Mouse (Mus musculus) ES-E14 (cell line): ENCODE results near the gene Zan.

Experiments
- CHD2 ChIP-seq: IDR thresholded peaks from 2 replicates; pipeline ENCODE4 v1.6.1; 2014; ENCODE audit warnings: mild to moderate bottlenecking, low read depth, low read length, inconsistent platforms
- HCFC1 ChIP-seq: IDR thresholded peaks from 2 replicates; pipeline ENCODE4 v1.6.1; 2012; ENCODE audit warnings: low read length, inconsistent platforms, borderline replicate concordance; ENCODE audit not compliant: insufficient read depth
- MAFK ChIP-seq: IDR thresholded peaks from 2 replicates; pipeline ENCODE4 v1.6.1; 2014; ENCODE audit warnings: mild to moderate bottlenecking, low read depth, low read length, inconsistent platforms; ENCODE audit not compliant: insufficient read depth
- ZNF384 ChIP-seq: IDR thresholded peaks from 2 replicates; pipeline ENCODE4 v1.6.1; 2012; ENCODE audit warnings: low read depth, low read length, inconsistent platforms

DNA sequence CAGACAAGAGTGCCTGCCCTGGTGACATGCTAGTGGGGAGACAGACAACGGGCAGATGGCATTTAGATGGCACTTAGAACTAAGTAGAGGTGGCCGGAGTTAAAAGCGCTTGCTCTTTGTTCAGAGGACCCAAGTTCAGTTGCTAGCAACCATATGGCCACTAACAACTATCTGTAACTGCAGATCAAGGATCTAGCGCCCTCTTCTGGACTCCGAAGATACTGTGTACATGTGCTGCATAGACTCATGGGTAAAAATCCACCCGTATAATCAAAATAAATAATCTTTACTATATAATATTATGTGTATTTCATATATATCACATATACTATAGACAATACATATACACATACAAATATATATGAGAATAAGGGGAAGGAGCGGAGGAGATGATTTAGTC, 10.8 kb upstream of the Zan start:
- TF ChIP-seq MAFK (no peak), ZNF384 (no peak), CHD2 (no peak), HCFC1 (no peak)
